Mouse (Mus musculus) kidney, embryonic 16.5 days (tissue): ENCODE data around the gene Ikzf3. TPM values are rescaled to one million over a fixed set of nuclear protein-coding genes. Genes with fewer than 3 reads are reported as not detected.
A peak's percentile ranks its signal among the peaks of the same experiment; 100 is the strongest.

Experiments
- ATAC-seq: fragments of 200-750 bp; cut with Nextera tagmentation; 2 replicates; pipeline ENCODE4 v1.8.0; 2017; ENCODE audit warnings: moderate TSS enrichment; ENCODE audit not compliant: low FRiP score, low TSS enrichment
- H3K27ac ChIP-seq: fragments of 300-500 bp; sonication (generic); 2 replicates; pipeline ENCODE4 v1.5.1; 2014; ENCODE audit warnings: low read length
- H3K27me3 ChIP-seq: fragments of 300-500 bp; sonication (generic); 2 replicates; pipeline ENCODE4 v1.6.1; 2014; ENCODE audit warnings: low read length, control low read depth, mixed read lengths; ENCODE audit not compliant: insufficient read depth
- H3K36me3 ChIP-seq: fragments of 300-500 bp; sonication (generic); 2 replicates; pipeline ENCODE4 v1.6.1; 2014; ENCODE audit warnings: low read length, control low read depth, mixed read lengths; ENCODE audit not compliant: insufficient read depth
- H3K4me1 ChIP-seq: fragments of 300-500 bp; sonication (generic); 2 replicates; pipeline ENCODE4 v1.6.1; 2014; ENCODE audit warnings: low read length, control low read depth, mixed read lengths; ENCODE audit not compliant: insufficient read depth
- H3K4me2 ChIP-seq: fragments of 300-500 bp; sonication (generic); replicated peaks from 2 replicates; pipeline ENCODE4 v1.6.1; 2014; ENCODE audit warnings: low read depth, low read length
- H3K4me3 ChIP-seq: fragments of 300-500 bp; sonication (generic); 2 replicates; pipeline ENCODE4 v1.5.1; 2014; ENCODE audit warnings: mild to moderate bottlenecking, low read length
- H3K9ac ChIP-seq: fragments of 300-500 bp; sonication (generic); replicated peaks from 2 replicates; pipeline ENCODE4 v1.6.1; 2014; ENCODE audit warnings: low read length
- H3K9me3 ChIP-seq: fragments of 300-500 bp; sonication (generic); 2 replicates; pipeline ENCODE4 v1.6.1; 2016; ENCODE audit warnings: low read length, control low read depth
- WGBS: fragments of 180-500 bp; shearing (Covaris S2); extraction: QIAGEN DNeasy Blood & Tissue Kit; methylation state at CpG from one replicate; pipeline ENCODE4 v1.1.7; 2014; 5-methylcytosine and 5-hydroxymethylcytosine counted together
- polyA plus RNA-seq: library from polyadenylated mRNA; unstranded; fragments of >200 nt; fragmentation: Nextera tagmentation; extraction: Ambion mirVana; gene quantifications from 2 replicates; pipeline ENCODE4 v1.2.1, GENCODE M21; 2015

Gene Ikzf3
- polyA plus RNA-seq, 1 experiment from 2014 or later: 0.44 TPM

- no peak overlapping the region for H3K4me3 ChIP-seq
- ATAC-seq: no peak
- no peaks in the 10 kb centered on the region for H3K36me3 ChIP-seq
- no peaks in the 10 kb centered on the region for H3K4me1 ChIP-seq
- H3K4me2 ChIP-seq: no peak overlapping the region
- no peaks in the 10 kb centered on the region for H3K9me3 ChIP-seq
- H3K9ac ChIP-seq: no peak overlapping the region
- H3K27me3 ChIP-seq: 0 out of 2 replicates have a peak, but pooled peaks cover 3% of the 10 kb centered on the region
- no peak overlapping the region for H3K27ac ChIP-seq
- 76% methylated on average over 10 of the region's 10 CpGs for WGBS
Measured at GRCm38 (mm10) chr11:98526824-98527461, 18.9 kb downstream of the Ikzf3 start.

DNA sequence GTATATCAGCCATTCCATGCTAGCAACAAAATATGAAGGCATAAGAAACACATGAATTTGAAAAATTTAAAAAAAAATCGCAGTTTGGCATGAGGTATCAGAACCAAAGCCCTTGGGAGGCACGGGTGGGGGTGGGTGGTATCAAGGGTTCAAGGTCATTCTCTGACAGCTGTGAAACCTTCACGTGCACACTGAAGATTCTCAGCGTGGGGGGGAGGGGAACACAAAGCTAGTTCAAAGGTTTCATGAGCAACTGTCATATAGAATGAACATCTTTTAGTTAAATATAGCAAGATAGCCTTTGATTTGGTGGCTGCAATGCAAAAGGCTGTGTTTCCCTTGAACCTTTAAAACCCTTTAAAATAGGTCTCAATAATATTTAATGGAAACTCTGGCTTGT is 20.7 kb downstream of the Ikzf3 start:
- H3K9me3 ChIP-seq: no peaks in the 10 kb centered on the region
- H3K36me3 ChIP-seq: no peaks in the 10 kb centered on the region
- H3K4me3 ChIP-seq: no peak overlapping the region
- H3K27me3 ChIP-seq: 0 out of 2 replicates have a peak, but pooled peaks cover 3% of the 10 kb centered on the region
- no peak overlapping the region for H3K4me2 ChIP-seq
- H3K9ac ChIP-seq: no peak overlapping the region
- no peak for ATAC-seq
- H3K4me1 ChIP-seq: no peaks in the 10 kb centered on the region
- H3K27ac ChIP-seq: no peak overlapping the region
- 53% methylated on average over 4 of the region's 4 CpGs for WGBS

- 15% methylated on average over 10 of the region's 10 CpGs for WGBS
- ATAC-seq: no peak
- H3K9ac ChIP-seq: no peak overlapping the region
- H3K4me3 ChIP-seq: no peak overlapping the region
- H3K27ac ChIP-seq: no peak overlapping the region
- H3K4me1 ChIP-seq: 0 out of 2 replicates have a peak, but pooled peaks cover under 1% of the 10 kb centered on the region
- H3K27me3 ChIP-seq: 0 out of 2 replicates have a peak, but pooled peaks cover 3% of the 10 kb centered on the region
- H3K9me3 ChIP-seq: no peaks in the 10 kb centered on the region
- no peaks in the 10 kb centered on the region for H3K36me3 ChIP-seq
- no peak overlapping the region for H3K4me2 ChIP-seq
Measured at GRCm38 (mm10) chr11:98520468-98520867, 25.4 kb downstream of the Ikzf3 start.

GRCm38 (mm10) chr11:98513356-98513936 is 32.4 kb downstream of the Ikzf3 start:
- no peaks in the 10 kb centered on the region for H3K9me3 ChIP-seq
- 0 out of 2 replicates have a peak, but pooled peaks cover 7% of the 10 kb centered on the region for H3K4me1 ChIP-seq
- H3K9ac ChIP-seq: no peak overlapping the region
- ATAC-seq: no peak
- no peak overlapping the region for H3K4me2 ChIP-seq
- no peaks in the 10 kb centered on the region for H3K36me3 ChIP-seq
- H3K27me3 ChIP-seq: no peaks in the 10 kb centered on the region
- WGBS: 73% methylated on average over 6 of the region's 6 CpGs
- no peak overlapping the region for H3K4me3 ChIP-seq
- H3K27ac ChIP-seq: no peak overlapping the region

- H3K27ac ChIP-seq: no peak overlapping the region
- H3K4me1 ChIP-seq: 0 out of 2 replicates have a peak, but pooled peaks cover 7% of the 10 kb centered on the region
- 95% methylated on average over 13 of the region's 13 CpGs for WGBS
- H3K9me3 ChIP-seq: no peaks in the 10 kb centered on the region
- H3K4me2 ChIP-seq: no peak overlapping the region
- H3K27me3 ChIP-seq: no peaks in the 10 kb centered on the region
- ATAC-seq: no peak
- no peak overlapping the region for H3K9ac ChIP-seq
- no peaks in the 10 kb centered on the region for H3K36me3 ChIP-seq
- H3K4me3 ChIP-seq: no peak overlapping the region
Measured at GRCm38 (mm10) chr11:98512881-98513280, 33.0 kb downstream of the Ikzf3 start.

DNA sequence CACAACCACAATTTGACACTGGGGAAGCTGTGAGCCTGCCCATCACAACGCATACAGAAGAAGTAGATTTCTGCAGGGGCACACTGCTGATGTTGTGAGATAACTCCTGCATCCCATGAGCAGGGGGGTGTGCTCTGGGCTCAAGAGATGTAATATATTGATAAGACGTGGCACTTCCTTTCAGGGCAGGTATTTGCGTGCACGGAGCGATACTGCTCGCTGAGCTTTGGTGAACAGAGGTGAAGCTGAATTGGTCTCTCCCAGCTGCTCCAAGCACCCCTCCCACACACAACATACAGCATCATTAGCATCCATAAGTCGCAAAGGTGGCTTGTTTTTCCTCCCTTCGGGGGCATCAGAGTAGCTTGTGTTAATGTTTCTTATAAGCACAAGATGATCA is 35.7 kb downstream of the Ikzf3 start:
- Histone ChIP-seq H3K36me3 (no peaks in the 10 kb centered on the region), H3K27ac (no peak overlapping the region), H3K9ac (no peak overlapping the region), H3K9me3 (no peaks in the 10 kb centered on the region), H3K4me3 (no peak overlapping the region), H3K4me2 (no peak overlapping the region), H3K27me3 (no peaks in the 10 kb centered on the region), H3K4me1 (0 out of 2 replicates have a peak, but pooled peaks cover 3% of the 10 kb centered on the region)
- ATAC-seq: no peak
- WGBS: 60% methylated on average over 8 of the region's 8 CpGs

GRCm38 (mm10) chr11:98509434-98509833 is 36.4 kb downstream of the Ikzf3 start:
- H3K27me3 ChIP-seq: no peaks in the 10 kb centered on the region
- no peak overlapping the region for H3K9ac ChIP-seq
- H3K9me3 ChIP-seq: no peaks in the 10 kb centered on the region
- no peak for ATAC-seq
- 0 out of 2 replicates have a peak, but pooled peaks cover 3% of the 10 kb centered on the region for H3K4me1 ChIP-seq
- no peaks in the 10 kb centered on the region for H3K36me3 ChIP-seq
- 75% methylated on average over 7 of the region's 7 CpGs for WGBS
- no peak overlapping the region for H3K27ac ChIP-seq
- H3K4me3 ChIP-seq: no peak overlapping the region
- no peak overlapping the region for H3K4me2 ChIP-seq

GRCm38 (mm10) chr11:98504926-98505325 is 40.9 kb downstream of the Ikzf3 start:
- 28% methylated on average over 3 of the region's 3 CpGs for WGBS
- no peak overlapping the region for H3K4me3 ChIP-seq
- no peaks in the 10 kb centered on the region for H3K27me3 ChIP-seq
- no peak for ATAC-seq
- no peak overlapping the region for H3K27ac ChIP-seq
- no peaks in the 10 kb centered on the region for H3K9me3 ChIP-seq
- H3K36me3 ChIP-seq: no peaks in the 10 kb centered on the region
- H3K4me2 ChIP-seq: no peak overlapping the region
- H3K4me1 ChIP-seq: no peaks in the 10 kb centered on the region
- no peak overlapping the region for H3K9ac ChIP-seq

- Histone ChIP-seq H3K4me2 (peak overlapping the region; percentile 6; the same call in 1 of the 2 replicates), H3K4me1 (peaks cover 15% of the 10 kb centered on the region), H3K9me3 (no peaks in the 10 kb centered on the region), H3K36me3 (no peaks in the 10 kb centered on the region), H3K4me3 (no peak overlapping the region), H3K9ac (peak overlapping the region; percentile 37; the same call in 1 of the 2 replicates), H3K27ac (peak overlapping the region; percentile 44), H3K27me3 (0 out of 2 replicates have a peak, but pooled peaks cover 2% of the 10 kb centered on the region)
- no peak for ATAC-seq
- 11% methylated on average over 22 of the region's 22 CpGs for WGBS
Measured at GRCm38 (mm10) chr11:98497388-98498288, 48.2 kb downstream of the Ikzf3 start.
